Mouse (Mus musculus) forebrain, postnatal 0 days (tissue): ENCODE measurements around the gene Gpr142. TPM values are rescaled to one million over a fixed set of nuclear protein-coding genes. Genes with fewer than 3 reads are reported as not detected.
A peak's percentile ranks its signal among the peaks of the same experiment; 100 is the strongest.

Experiments
- ATAC-seq: fragments of 200-750 bp; cut with Nextera tagmentation; 2 replicates; pipeline ENCODE4 v1.8.0; 2017; ENCODE audit warnings: mild to moderate bottlenecking, moderate library complexity
- DNase-seq: peaks from one replicate; pipeline ENCODE4 v3.0.0-alpha.2; 2015
- H3K27ac ChIP-seq: fragments of 300-500 bp; sonication (generic); 2 replicates; pipeline ENCODE4 v1.5.1; 2014; ENCODE audit warnings: low read depth, mild to moderate bottlenecking, antibody characterized with exemption, low read length, moderate library complexity, mixed read lengths
- H3K27me3 ChIP-seq: fragments of 300-500 bp; sonication (generic); 2 replicates; pipeline ENCODE4 v1.6.1; 2014; ENCODE audit warnings: mild to moderate bottlenecking, low read length, mixed read lengths; ENCODE audit not compliant: insufficient read depth
- H3K36me3 ChIP-seq: fragments of 300-500 bp; sonication (generic); 2 replicates; pipeline ENCODE4 v1.6.1; 2014; ENCODE audit warnings: mild to moderate bottlenecking, moderate library complexity; ENCODE audit not compliant: insufficient read depth
- H3K4me1 ChIP-seq: fragments of 300-500 bp; sonication (generic); 2 replicates; pipeline ENCODE4 v1.6.1; 2014; ENCODE audit warnings: antibody characterized with exemption; ENCODE audit not compliant: insufficient read depth
- H3K4me2 ChIP-seq: fragments of 300-500 bp; sonication (generic); 2 replicates; pipeline ENCODE4 v1.6.1; 2014; ENCODE audit warnings: low read depth, mild to moderate bottlenecking, moderate library complexity
- H3K4me3 ChIP-seq: fragments of 300-500 bp; sonication (generic); 2 replicates; pipeline ENCODE4 v1.5.1; 2014; ENCODE audit warnings: low read depth, low read length, mixed read lengths
- H3K9ac ChIP-seq: fragments of 300-500 bp; sonication (generic); 2 replicates; pipeline ENCODE4 v1.6.1; 2014; ENCODE audit warnings: mild to moderate bottlenecking
- H3K9me3 ChIP-seq: fragments of 300-500 bp; sonication (generic); 2 replicates; pipeline ENCODE4 v1.6.1; 2016; ENCODE audit warnings: low read length
- CTCF ChIP-seq: sonication (generic); IDR thresholded peaks from 2 replicates; pipeline ENCODE4 v1.5.1; 2016; ENCODE audit warnings: antibody characterized with exemption, control low read depth, low read depth
- WGBS: fragments of 180-500 bp; shearing (Covaris S2); extraction: QIAGEN DNeasy Blood & Tissue Kit; methylation state at CpG from one replicate; pipeline ENCODE4 v1.1.7; 2014; 5-methylcytosine and 5-hydroxymethylcytosine counted together
- polyA plus RNA-seq: library from polyadenylated mRNA; unstranded; fragments of >200 nt; fragmentation: Nextera tagmentation; extraction: Ambion mirVana; gene quantifications from 2 replicates; pipeline ENCODE4 v1.2.1, GENCODE M21; 2015
- total RNA-seq: library from RNA; depleted of rRNA; stranded (reverse); fragments of >200 nt; gene quantifications from 2 replicates; pipeline ENCODE4 v1.2.3, GENCODE M21; 2014

Gene Gpr142
- total and polyA plus RNA-seq, 2 experiments from 2014 or later = not detected

GRCm38 (mm10) chr11:114820444-114820843, 21.7 kb downstream of the Gpr142 start:
- no peak overlapping the region for H3K4me3 ChIP-seq
- no peaks in the 10 kb centered on the region for H3K9me3 ChIP-seq
- TF ChIP-seq CTCF = no peak
- no peak overlapping the region for H3K9ac ChIP-seq
- ATAC-seq (no peak), DNase-seq (no peak)
- 55% methylated on average over 3 of the region's 3 CpGs for WGBS
- peaks cover 7% of the 10 kb centered on the region for H3K4me1 ChIP-seq
- H3K36me3 ChIP-seq = no peaks in the 10 kb centered on the region
- no peak overlapping the region for H3K4me2 ChIP-seq
- H3K27me3 ChIP-seq = no peaks in the 10 kb centered on the region
- no peak overlapping the region for H3K27ac ChIP-seq

GRCm38 (mm10) chr11:114821325-114821724, 22.6 kb downstream of the Gpr142 start:
- H3K4me2 ChIP-seq = no peak overlapping the region
- no peak for TF ChIP-seq CTCF
- DNase-seq = no peak
- no peak for ATAC-seq
- no peak overlapping the region for H3K4me3 ChIP-seq
- H3K36me3 ChIP-seq = no peaks in the 10 kb centered on the region
- no peak overlapping the region for H3K9ac ChIP-seq
- no peaks in the 10 kb centered on the region for H3K9me3 ChIP-seq
- H3K4me1 ChIP-seq = peaks cover 7% of the 10 kb centered on the region
- no peaks in the 10 kb centered on the region for H3K27me3 ChIP-seq
- H3K27ac ChIP-seq = no peak overlapping the region
- WGBS = 81% methylated on average over 1 of the region's 1 CpGs

GRCm38 (mm10) chr11:114822727-114823126, 24.0 kb downstream of the Gpr142 start:
- no peaks in the 10 kb centered on the region for H3K36me3 ChIP-seq
- no peaks in the 10 kb centered on the region for H3K9me3 ChIP-seq
- TF ChIP-seq CTCF = peak; percentile 39
- no peak overlapping the region for H3K4me3 ChIP-seq
- no peak overlapping the region for H3K9ac ChIP-seq
- H3K27me3 ChIP-seq = no peaks in the 10 kb centered on the region
- DNase-seq = peak; percentile 84
- 22% methylated on average over 12 of the region's 12 CpGs for WGBS
- peak overlapping the region; percentile 0; the same call in 1 of the 2 replicates for H3K27ac ChIP-seq
- H3K4me2 ChIP-seq = peak overlapping the region; percentile 15; the same call in 1 of the 2 replicates
- ATAC-seq = peak; percentile 91
- H3K4me1 ChIP-seq = peaks cover 7% of the 10 kb centered on the region

GRCm38 (mm10) chr11:114823199-114823725, 24.5 kb downstream of the Gpr142 start:
- Histone ChIP-seq H3K4me3 (no peak overlapping the region), H3K27ac (peak overlapping the region; percentile 0; the same call in 1 of the 2 replicates), H3K9ac (no peak overlapping the region), H3K36me3 (no peaks in the 10 kb centered on the region), H3K9me3 (no peaks in the 10 kb centered on the region), H3K4me2 (peak overlapping the region; percentile 15; the same call in 1 of the 2 replicates), H3K27me3 (no peaks in the 10 kb centered on the region), H3K4me1 (peaks cover 7% of the 10 kb centered on the region)
- ATAC-seq = peak; percentile 21; the same call in 1 of the 2 replicates
- no peak for DNase-seq
- WGBS = 7% methylated on average over 11 of the region's 11 CpGs
- TF ChIP-seq CTCF = no peak

- no peaks in the 10 kb centered on the region for H3K9me3 ChIP-seq
- WGBS = 75% methylated on average over 5 of the region's 5 CpGs
- no peak for ATAC-seq
- no peak overlapping the region for H3K9ac ChIP-seq
- H3K27me3 ChIP-seq = no peaks in the 10 kb centered on the region
- H3K27ac ChIP-seq = no peak overlapping the region
- no peak for TF ChIP-seq CTCF
- no peak overlapping the region for H3K4me2 ChIP-seq
- H3K36me3 ChIP-seq = no peaks in the 10 kb centered on the region
- no peak overlapping the region for H3K4me3 ChIP-seq
- peaks cover 16% of the 10 kb centered on the region for H3K4me1 ChIP-seq
- DNase-seq = no peak
Observed at GRCm38 (mm10) chr11:114826686-114827085, 28.0 kb downstream of the Gpr142 start.

GRCm38 (mm10) chr11:114829499-114830432, 31.0 kb downstream of the Gpr142 start:
- Histone ChIP-seq H3K27me3 (no peaks in the 10 kb centered on the region), H3K4me2 (peak overlapping the region; percentile 28), H3K9ac (0 out of 2 replicates have a peak overlapping the region, but pooled peaks have one; percentile 22), H3K9me3 (no peaks in the 10 kb centered on the region), H3K4me3 (no peak overlapping the region), H3K36me3 (no peaks in the 10 kb centered on the region), H3K4me1 (peaks cover 9% of the 10 kb centered on the region; the same call in 1 of the 2 replicates), H3K27ac (no peak overlapping the region)
- 9% methylated on average over 24 of the region's 24 CpGs for WGBS
- TF ChIP-seq CTCF = no peak
- peak; percentile 48; the same call in 1 of the 2 replicates for ATAC-seq
- peak; percentile 31 for DNase-seq

- Histone ChIP-seq H3K9ac (no peak overlapping the region), H3K27ac (no peak overlapping the region), H3K4me3 (no peak overlapping the region), H3K4me2 (peak overlapping the region; percentile 28), H3K36me3 (no peaks in the 10 kb centered on the region), H3K27me3 (no peaks in the 10 kb centered on the region), H3K9me3 (no peaks in the 10 kb centered on the region), H3K4me1 (peaks cover 9% of the 10 kb centered on the region; the same call in 1 of the 2 replicates)
- no peak for DNase-seq
- ATAC-seq = no peak
- no peak for TF ChIP-seq CTCF
- whole genome bisulfite sequencing = 17% methylated on average over 8 of the region's 8 CpGs
Observed at GRCm38 (mm10) chr11:114830433-114830773, 31.7 kb downstream of the Gpr142 start.
